Mouse (Mus musculus) hindbrain, embryonic 15.5 days (tissue): ENCODE results near the gene Ttll5. TPM values are rescaled to one million over a fixed set of nuclear protein-coding genes. Genes with fewer than 3 reads are reported as not detected.

Experiments used
- ATAC-seq: fragments of 200-750 bp; cut with Nextera tagmentation; 2 replicates; pipeline ENCODE4 v1.8.0; 2017; ENCODE audit warnings: low read depth, moderate number of reproducible peaks, moderate TSS enrichment; ENCODE audit not compliant: low FRiP score
- H3K27ac ChIP-seq: fragments of 300-500 bp; sonication (generic); replicated peaks from 2 replicates; pipeline ENCODE4 v1.5.1; 2015; ENCODE audit warnings: mild to moderate bottlenecking, inconsistent platforms
- H3K27me3 ChIP-seq: fragments of 300-500 bp; sonication (generic); 2 replicates; pipeline ENCODE4 v1.6.1; 2015; ENCODE audit warnings: control low read depth, inconsistent platforms
- H3K36me3 ChIP-seq: fragments of 300-500 bp; sonication (generic); 2 replicates; pipeline ENCODE4 v1.6.1; 2015; ENCODE audit warnings: control low read depth, inconsistent platforms
- H3K4me1 ChIP-seq: fragments of 300-500 bp; sonication (generic); replicated peaks from 2 replicates; pipeline ENCODE4 v1.6.1; 2015; ENCODE audit warnings: control low read depth, inconsistent platforms
- H3K4me2 ChIP-seq: fragments of 300-500 bp; sonication (generic); 2 replicates; pipeline ENCODE4 v1.6.1; 2015; ENCODE audit warnings: moderate library complexity, mild to moderate bottlenecking, inconsistent platforms
- H3K4me3 ChIP-seq: fragments of 300-500 bp; sonication (generic); 2 replicates; pipeline ENCODE4 v1.5.1; 2015; ENCODE audit warnings: mild to moderate bottlenecking, inconsistent platforms
- H3K9ac ChIP-seq: fragments of 300-500 bp; sonication (generic); 2 replicates; pipeline ENCODE4 v1.6.1; 2015; ENCODE audit warnings: inconsistent platforms
- H3K9me3 ChIP-seq: fragments of 300-500 bp; sonication (generic); 2 replicates; pipeline ENCODE4 v1.6.1; 2016; ENCODE audit warnings: control low read depth, inconsistent platforms
- WGBS: fragments of 180-500 bp; shearing (Covaris S2); methylation state at CpG from one replicate; pipeline ENCODE4 v1.1.7; 2015; 5-methylcytosine and 5-hydroxymethylcytosine counted together
- polyA plus RNA-seq: library from polyadenylated mRNA; unstranded; fragments of >200 nt; fragmentation: Nextera tagmentation; extraction: Ambion mirVana; gene quantifications from 2 replicates; pipeline ENCODE4 v1.2.1, GENCODE M21; 2015

Gene Ttll5
- polyA plus RNA-seq, 1 experiment from 2014 or later, result 11.8 TPM

GRCm38 (mm10) chr12:86046141-86046540 lies 221.7 kb downstream of the Ttll5 start:
- Histone ChIP-seq H3K36me3 (0 out of 2 replicates have a peak, but pooled peaks cover 7% of the 10 kb centered on the region), H3K27ac (no peak overlapping the region), H3K4me2 (no peak overlapping the region), H3K27me3 (no peaks in the 10 kb centered on the region), H3K9me3 (0 out of 2 replicates have a peak, but pooled peaks cover 2% of the 10 kb centered on the region), H3K4me1 (no peaks in the 10 kb centered on the region), H3K9ac (no peak overlapping the region), H3K4me3 (no peak overlapping the region)
- WGBS, result 82% methylated on average over 5 of the region's 5 CpGs
- no peak for ATAC-seq

DNA sequence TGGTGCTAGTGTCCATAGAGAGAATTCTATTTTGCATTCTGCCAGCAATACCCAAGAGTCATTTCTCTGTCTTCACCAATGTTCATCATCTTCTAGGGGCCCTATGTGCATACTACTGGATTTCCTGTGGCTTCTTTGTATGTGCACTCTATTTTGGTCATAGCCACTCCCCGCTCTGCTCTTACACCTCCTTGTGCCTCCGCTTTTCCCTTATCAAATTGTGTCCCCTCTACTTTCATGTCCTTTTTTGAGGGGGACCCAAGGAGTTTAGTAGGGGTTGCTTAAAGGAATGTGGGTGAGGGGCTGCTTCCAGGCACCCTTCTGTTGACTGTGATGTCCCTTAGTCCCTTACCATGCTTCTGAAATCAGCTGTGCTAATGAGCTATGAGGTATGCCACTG lies 222.3 kb downstream of the Ttll5 start:
- Histone ChIP-seq H3K4me3 (no peak overlapping the region), H3K4me2 (no peak overlapping the region), H3K27ac (no peak overlapping the region), H3K4me1 (no peaks in the 10 kb centered on the region), H3K9me3 (0 out of 2 replicates have a peak, but pooled peaks cover 2% of the 10 kb centered on the region), H3K9ac (no peak overlapping the region), H3K36me3 (0 out of 2 replicates have a peak, but pooled peaks cover 7% of the 10 kb centered on the region), H3K27me3 (no peaks in the 10 kb centered on the region)
- no peak for ATAC-seq
- 98% methylated on average over 2 of the region's 2 CpGs for WGBS

DNA sequence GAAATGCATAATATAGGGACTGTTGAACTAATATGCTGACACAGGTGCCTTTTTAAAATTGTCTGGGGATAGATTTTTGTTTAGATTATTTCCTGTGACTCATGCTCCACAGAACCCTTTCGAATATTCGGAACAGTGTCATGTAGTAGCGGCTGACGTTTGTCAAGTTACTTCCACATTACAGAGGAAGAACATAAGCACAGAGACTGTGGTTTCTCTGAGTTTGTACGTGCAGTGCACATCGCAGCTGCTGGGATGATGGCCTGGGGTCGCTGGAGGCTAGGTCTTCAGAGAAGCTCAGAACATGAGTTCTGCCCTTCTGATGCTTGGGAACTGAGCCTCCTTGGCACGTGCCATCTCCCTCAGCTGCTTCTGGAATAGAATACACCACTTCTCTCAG lies 222.9 kb downstream of the Ttll5 start:
- Histone ChIP-seq H3K4me2 (no peak overlapping the region), H3K27ac (no peak overlapping the region), H3K36me3 (0 out of 2 replicates have a peak, but pooled peaks cover 7% of the 10 kb centered on the region), H3K9me3 (0 out of 2 replicates have a peak, but pooled peaks cover 2% of the 10 kb centered on the region), H3K4me3 (no peak overlapping the region), H3K27me3 (no peaks in the 10 kb centered on the region), H3K4me1 (no peaks in the 10 kb centered on the region), H3K9ac (no peak overlapping the region)
- no peak for ATAC-seq
- 83% methylated on average over 8 of the region's 8 CpGs for WGBS

- no peaks in the 10 kb centered on the region for H3K9me3 ChIP-seq
- no peak overlapping the region for H3K4me2 ChIP-seq
- H3K27me3 ChIP-seq, result no peaks in the 10 kb centered on the region
- no peaks in the 10 kb centered on the region for H3K4me1 ChIP-seq
- no peak overlapping the region for H3K27ac ChIP-seq
- no peak overlapping the region for H3K4me3 ChIP-seq
- 84% methylated on average over 6 of the region's 6 CpGs for WGBS
- H3K9ac ChIP-seq, result no peak overlapping the region
- H3K36me3 ChIP-seq, result no peaks in the 10 kb centered on the region
- ATAC-seq, result no peak
Measured at GRCm38 (mm10) chr12:86049813-86050212, 225.4 kb downstream of the Ttll5 start.

DNA sequence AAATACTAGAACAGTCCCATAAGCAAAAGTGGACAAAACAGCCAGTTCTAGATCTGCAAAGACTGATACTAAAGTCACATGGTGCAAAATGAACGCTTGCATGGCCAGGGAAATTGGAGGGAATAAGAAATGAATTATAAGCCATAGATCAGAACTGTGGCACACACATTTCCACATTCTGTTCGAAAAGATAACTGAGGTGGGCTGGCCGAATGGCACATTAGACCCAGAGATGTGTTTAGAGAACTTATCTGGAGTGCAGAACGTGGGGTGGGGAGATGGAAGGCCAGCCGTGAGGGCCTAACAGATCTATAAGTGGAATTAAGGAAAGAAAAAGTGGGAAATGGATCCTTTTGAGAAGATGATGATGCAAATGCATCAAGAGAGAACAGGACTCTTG lies 227.0 kb downstream of the Ttll5 start:
- 93% methylated on average over 5 of the region's 5 CpGs for WGBS
- no peak for ATAC-seq
- no peak overlapping the region for H3K27ac ChIP-seq
- H3K9me3 ChIP-seq, result no peaks in the 10 kb centered on the region
- H3K4me3 ChIP-seq, result no peak overlapping the region
- no peak overlapping the region for H3K4me2 ChIP-seq
- H3K36me3 ChIP-seq, result no peaks in the 10 kb centered on the region
- no peaks in the 10 kb centered on the region for H3K27me3 ChIP-seq
- no peak overlapping the region for H3K9ac ChIP-seq
- H3K4me1 ChIP-seq, result no peaks in the 10 kb centered on the region

GRCm38 (mm10) chr12:86055306-86055705 lies 230.8 kb downstream of the Ttll5 start:
- H3K9ac ChIP-seq, result no peak overlapping the region
- no peaks in the 10 kb centered on the region for H3K4me1 ChIP-seq
- H3K27me3 ChIP-seq, result no peaks in the 10 kb centered on the region
- ATAC-seq, result no peak
- no peak overlapping the region for H3K4me3 ChIP-seq
- no peak overlapping the region for H3K4me2 ChIP-seq
- H3K9me3 ChIP-seq, result no peaks in the 10 kb centered on the region
- no peak overlapping the region for H3K27ac ChIP-seq
- WGBS, result 91% methylated on average over 2 of the region's 2 CpGs
- no peaks in the 10 kb centered on the region for H3K36me3 ChIP-seq

- WGBS, result 89% methylated on average over 8 of the region's 8 CpGs
- no peak for ATAC-seq
Measured at GRCm38 (mm10) chr12:86056976-86057375, 232.5 kb downstream of the Ttll5 start.

DNA sequence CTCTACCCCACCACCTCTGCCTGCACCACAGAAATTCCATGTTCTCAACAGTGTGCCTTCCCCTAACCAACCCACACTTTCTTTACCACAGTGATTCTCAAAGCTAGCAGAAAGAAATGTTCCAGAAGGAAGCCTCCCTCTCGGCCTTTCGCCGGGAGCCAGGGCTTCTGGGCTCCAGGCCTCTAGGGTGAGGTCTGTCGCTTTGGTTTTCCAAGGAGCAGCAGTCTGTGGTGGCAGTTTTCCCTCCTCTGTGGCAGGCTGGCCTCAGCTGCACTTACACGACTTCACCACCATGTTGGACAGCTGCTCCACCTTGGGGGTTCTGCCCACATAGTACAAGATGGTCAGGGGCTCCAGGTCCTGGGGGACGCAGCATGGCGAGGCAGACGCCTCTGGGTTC lies 233.1 kb downstream of the Ttll5 start:
- Histone ChIP-seq H3K4me2 (no peak overlapping the region), H3K36me3 (no peaks in the 10 kb centered on the region), H3K9ac (no peak overlapping the region), H3K4me3 (no peak overlapping the region), H3K27ac (no peak overlapping the region), H3K9me3 (no peaks in the 10 kb centered on the region), H3K4me1 (no peaks in the 10 kb centered on the region), H3K27me3 (no peaks in the 10 kb centered on the region)
- WGBS, result 83% methylated on average over 8 of the region's 8 CpGs
- ATAC-seq, result no peak

More at GRCm38 (mm10) chr12:86056976-86057375, 232.5 kb downstream of the Ttll5 start:
- no peak overlapping the region for H3K9ac ChIP-seq
- no peaks in the 10 kb centered on the region for H3K36me3 ChIP-seq
- H3K4me1 ChIP-seq, result no peaks in the 10 kb centered on the region
- H3K27me3 ChIP-seq, result no peaks in the 10 kb centered on the region
- no peak overlapping the region for H3K4me3 ChIP-seq
- H3K4me2 ChIP-seq, result no peak overlapping the region
- no peak overlapping the region for H3K27ac ChIP-seq
- no peaks in the 10 kb centered on the region for H3K9me3 ChIP-seq

DNA sequence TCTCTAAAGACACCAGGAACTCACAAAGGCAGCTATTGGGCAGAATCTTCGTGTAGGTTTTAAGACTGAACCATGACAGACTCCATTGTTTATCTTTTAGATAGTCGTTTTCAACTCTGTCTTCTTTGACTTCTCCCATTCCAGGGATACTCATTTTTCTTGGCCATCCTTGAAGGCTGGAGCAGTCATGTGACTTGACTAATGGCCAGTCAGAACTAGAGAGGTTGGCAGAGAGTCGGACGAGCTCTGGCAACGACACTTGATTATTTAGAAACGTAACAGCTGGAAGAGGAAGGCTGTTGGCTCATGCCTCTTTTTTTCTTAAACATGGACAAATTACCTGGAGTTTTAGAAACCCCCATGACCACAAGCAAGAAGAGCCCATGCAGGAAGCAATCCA lies 234.9 kb downstream of the Ttll5 start:
- no peak overlapping the region for H3K27ac ChIP-seq
- WGBS, result 82% methylated on average over 6 of the region's 6 CpGs
- no peak overlapping the region for H3K9ac ChIP-seq
- no peaks in the 10 kb centered on the region for H3K36me3 ChIP-seq
- H3K4me2 ChIP-seq, result no peak overlapping the region
- no peak overlapping the region for H3K4me3 ChIP-seq
- H3K9me3 ChIP-seq, result no peaks in the 10 kb centered on the region
- no peaks in the 10 kb centered on the region for H3K4me1 ChIP-seq
- H3K27me3 ChIP-seq, result no peaks in the 10 kb centered on the region
- no peak for ATAC-seq

DNA sequence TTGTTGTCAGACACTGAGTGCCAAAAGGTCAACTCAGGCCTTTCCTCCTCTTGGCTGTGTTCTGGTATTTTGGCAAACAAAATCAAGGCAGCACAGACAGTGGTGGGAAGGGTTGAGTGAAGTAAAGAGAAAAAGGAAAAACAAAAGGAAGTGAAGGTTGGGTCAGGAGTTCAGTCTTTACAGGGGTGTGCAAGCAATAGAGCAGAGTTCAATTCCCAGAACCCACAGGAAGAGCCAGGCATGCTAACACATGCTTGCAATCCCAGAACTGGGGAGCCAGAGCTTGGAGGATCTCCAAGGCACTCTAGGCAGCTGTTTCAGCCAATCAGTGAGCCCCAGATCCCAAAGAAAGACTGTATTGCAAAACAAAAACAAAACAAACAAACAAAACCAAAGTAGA lies 240.3 kb downstream of the Ttll5 start:
- H3K27me3 ChIP-seq, result no peaks in the 10 kb centered on the region

GRCm38 (mm10) chr12:86071432-86071831 lies 247.0 kb downstream of the Ttll5 start:
- no peak overlapping the region for H3K9ac ChIP-seq
- no peaks in the 10 kb centered on the region for H3K36me3 ChIP-seq
- H3K4me3 ChIP-seq, result no peak overlapping the region
- peaks cover 10% of the 10 kb centered on the region; the same call in 1 of the 2 replicates for H3K27me3 ChIP-seq
- 56% methylated on average over 6 of the region's 6 CpGs for WGBS
- H3K9me3 ChIP-seq, result no peaks in the 10 kb centered on the region
- no peak for ATAC-seq
- no peak overlapping the region for H3K4me2 ChIP-seq
- peaks cover 9% of the 10 kb centered on the region for H3K4me1 ChIP-seq
- no peak overlapping the region for H3K27ac ChIP-seq

More for the DNA sequence above, 240.3 kb downstream of the Ttll5 start:
- Histone ChIP-seq H3K9ac (no peak overlapping the region), H3K9me3 (no peaks in the 10 kb centered on the region), H3K36me3 (no peaks in the 10 kb centered on the region), H3K27ac (no peak overlapping the region), H3K4me1 (no peaks in the 10 kb centered on the region), H3K4me3 (no peak overlapping the region), H3K4me2 (no peak overlapping the region)
- ATAC-seq, result no peak

DNA sequence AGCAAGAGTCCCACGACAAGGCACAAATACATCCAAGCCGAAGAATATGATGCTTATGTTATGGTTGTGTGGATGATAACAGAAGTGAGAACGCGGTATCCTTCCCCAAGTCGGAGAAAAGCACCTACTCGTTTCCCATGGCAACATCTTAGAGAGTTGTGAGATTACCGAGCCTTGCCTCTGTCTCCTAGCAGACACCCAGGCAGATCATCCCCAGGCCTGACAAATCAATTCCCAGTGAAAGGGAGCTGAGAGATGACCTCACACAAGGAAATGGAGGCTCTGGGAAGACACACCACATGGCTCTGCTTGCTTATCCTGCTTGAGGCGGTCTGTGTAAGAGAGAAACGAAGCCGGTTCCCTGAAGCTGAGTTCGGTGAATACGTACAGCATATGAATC lies 250.2 kb downstream of the Ttll5 start:
- Histone ChIP-seq H3K9me3 (no peaks in the 10 kb centered on the region), H3K4me1 (peaks cover 33% of the 10 kb centered on the region), H3K27me3 (peaks cover 10% of the 10 kb centered on the region; the same call in 1 of the 2 replicates), H3K9ac (no peak overlapping the region), H3K4me2 (no peak overlapping the region), H3K4me3 (no peak overlapping the region), H3K27ac (no peak overlapping the region), H3K36me3 (no peaks in the 10 kb centered on the region)
- WGBS, result 86% methylated on average over 12 of the region's 12 CpGs
- ATAC-seq, result no peak

DNA sequence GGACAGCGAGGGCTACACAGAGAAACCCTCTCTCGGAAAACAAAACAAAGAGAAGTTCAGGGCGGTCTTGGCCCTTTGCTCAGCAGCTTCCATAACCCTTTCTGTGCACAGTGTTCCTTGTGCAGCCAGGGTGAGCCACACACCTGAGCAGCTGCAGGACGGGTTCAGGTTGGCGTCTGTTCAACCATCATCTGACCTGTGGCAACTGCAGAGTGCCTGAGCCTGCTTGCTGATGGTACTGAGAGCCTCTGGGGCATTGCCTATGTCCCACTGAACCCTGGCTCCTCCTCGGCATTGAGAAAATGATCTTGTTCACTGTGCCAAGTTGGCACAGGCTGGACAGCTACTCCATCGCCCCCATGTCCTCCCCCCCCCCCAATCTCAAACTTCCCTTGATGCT lies 250.9 kb downstream of the Ttll5 start:
- H3K9ac ChIP-seq, result no peak overlapping the region
- H3K27ac ChIP-seq, result no peak overlapping the region
- no peak overlapping the region for H3K4me3 ChIP-seq
- peaks cover 33% of the 10 kb centered on the region for H3K4me1 ChIP-seq
- WGBS, result 81% methylated on average over 7 of the region's 7 CpGs
- H3K36me3 ChIP-seq, result no peaks in the 10 kb centered on the region
- no peaks in the 10 kb centered on the region for H3K9me3 ChIP-seq
- ATAC-seq, result no peak
- no peak overlapping the region for H3K4me2 ChIP-seq
- H3K27me3 ChIP-seq, result peaks cover 10% of the 10 kb centered on the region; the same call in 1 of the 2 replicates
